Mouse (Mus musculus) neural tube, embryonic 11.5 days (tissue): ENCODE measurements around the gene Tmem220. TPM values are rescaled to one million over a fixed set of nuclear protein-coding genes. Genes with fewer than 3 reads are reported as not detected.

Experiments used
- ATAC-seq: fragments of 200-750 bp; cut with Nextera tagmentation; 2 replicates; pipeline ENCODE4 v1.8.0; 2017; ENCODE audit warnings: moderate number of reproducible peaks, mild to moderate bottlenecking, moderate TSS enrichment, moderate library complexity; ENCODE audit not compliant: insufficient read depth, low FRiP score, low TSS enrichment
- DNase-seq: peaks from one replicate; pipeline ENCODE4 v3.0.0-alpha.2; 2015; ENCODE audit warnings: low spot score
- H3K27ac ChIP-seq: fragments of 300-500 bp; sonication (generic); 2 replicates; pipeline ENCODE4 v1.5.1; 2014; ENCODE audit warnings: low read depth, mild to moderate bottlenecking, low read length
- H3K27me3 ChIP-seq: fragments of 300-500 bp; sonication (generic); 2 replicates; pipeline ENCODE4 v1.6.1; 2014; ENCODE audit warnings: mild to moderate bottlenecking, low read length, mixed read lengths; ENCODE audit not compliant: control insufficient read depth, insufficient read depth
- H3K36me3 ChIP-seq: fragments of 300-500 bp; sonication (generic); 2 replicates; pipeline ENCODE4 v1.6.1; 2014; ENCODE audit warnings: mild to moderate bottlenecking, low read length, moderate library complexity, mixed read lengths; ENCODE audit not compliant: control insufficient read depth, insufficient read depth
- H3K4me1 ChIP-seq: fragments of 300-500 bp; sonication (generic); 2 replicates; pipeline ENCODE4 v1.6.1; 2014; ENCODE audit warnings: low read length, mixed read lengths; ENCODE audit not compliant: control insufficient read depth, insufficient read depth
- H3K4me2 ChIP-seq: fragments of 300-500 bp; sonication (generic); 2 replicates; pipeline ENCODE4 v1.6.1; 2014; ENCODE audit warnings: low read depth, mild to moderate bottlenecking, moderate library complexity
- H3K4me3 ChIP-seq: fragments of 300-500 bp; sonication (generic); 2 replicates; pipeline ENCODE4 v1.5.1; 2014; ENCODE audit warnings: low read depth, low read length
- H3K9ac ChIP-seq: fragments of 300-500 bp; sonication (generic); 2 replicates; pipeline ENCODE4 v1.6.1; 2014; ENCODE audit warnings: mild to moderate bottlenecking, low read length
- H3K9me3 ChIP-seq: fragments of 300-500 bp; sonication (generic); 2 replicates; pipeline ENCODE4 v1.6.1; 2016; ENCODE audit warnings: low read length; ENCODE audit not compliant: control insufficient read depth
- WGBS: fragments of 180-500 bp; shearing (Covaris S2); extraction: QIAGEN DNeasy Blood & Tissue Kit; methylation state at CpG from one replicate; pipeline ENCODE4 v1.1.7; 2014; 5-methylcytosine and 5-hydroxymethylcytosine counted together
- polyA plus RNA-seq: library from polyadenylated mRNA; unstranded; fragments of >200 nt; fragmentation: Nextera tagmentation; extraction: Ambion mirVana; gene quantifications from 2 replicates; pipeline ENCODE4 v1.2.1, GENCODE M21; 2014

Tmem220 gene
- polyA plus RNA-seq, 1 experiment from 2014 or later, result 0.69 TPM

DNA sequence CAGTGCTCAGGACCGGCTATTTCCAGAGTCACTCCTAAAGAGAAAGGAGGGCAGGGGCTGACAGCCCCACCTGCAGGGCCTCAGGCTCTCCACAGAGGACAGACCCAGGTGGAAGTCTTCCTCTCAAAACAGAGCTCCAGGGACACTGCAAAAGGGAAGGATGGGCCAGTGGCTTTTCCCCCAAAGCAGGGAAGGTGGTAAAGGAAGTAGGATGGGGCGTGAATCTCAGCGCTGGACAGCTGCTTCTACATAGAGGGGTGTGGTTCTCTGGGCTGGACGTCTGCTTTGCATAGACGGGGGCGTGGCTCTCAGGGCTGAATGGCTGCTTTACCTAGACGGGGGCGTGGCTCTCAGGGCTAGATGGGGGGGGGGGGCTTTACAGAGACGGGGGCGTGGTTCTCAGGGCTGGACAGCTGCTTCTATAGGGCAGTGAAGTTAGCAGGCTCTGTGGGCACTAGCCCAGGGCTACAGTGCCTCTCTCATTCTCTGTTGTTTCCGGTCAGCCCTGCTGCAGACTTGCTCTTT is 56.2 kb downstream of the Tmem220 start:
- H3K27ac ChIP-seq, result no peak overlapping the region
- peak; percentile 80 for DNase-seq
- H3K36me3 ChIP-seq, result no peaks in the 10 kb centered on the region
- no peaks in the 10 kb centered on the region for H3K4me1 ChIP-seq
- H3K9me3 ChIP-seq, result no peaks in the 10 kb centered on the region
- H3K4me2 ChIP-seq, result no peak overlapping the region
- H3K27me3 ChIP-seq, result 0 out of 2 replicates have a peak, but pooled peaks cover 2% of the 10 kb centered on the region
- no peak overlapping the region for H3K4me3 ChIP-seq
- 3% methylated on average over 10 of the region's 11 CpGs for WGBS
- peak; percentile 85 for ATAC-seq
- H3K9ac ChIP-seq, result no peak overlapping the region

DNA sequence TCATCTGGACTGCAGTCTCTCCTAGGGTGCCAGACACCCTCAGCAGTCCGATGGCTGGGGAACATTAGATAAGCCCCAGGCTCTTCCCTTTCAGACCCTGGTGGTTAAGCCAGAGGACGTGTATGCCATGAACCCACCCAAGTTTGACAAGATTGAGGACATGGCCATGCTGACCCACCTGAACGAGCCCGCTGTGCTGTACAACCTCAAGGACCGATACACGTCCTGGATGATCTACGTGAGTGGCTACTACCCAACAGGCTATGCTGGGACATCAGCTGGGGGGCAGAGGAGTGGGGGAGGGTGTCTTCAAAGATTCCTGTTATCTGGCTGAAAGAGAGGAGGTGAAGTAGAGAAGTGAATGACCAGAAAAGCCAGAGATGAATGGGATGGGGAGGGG is 57.2 kb downstream of the Tmem220 start:
- H3K27me3 ChIP-seq, result 0 out of 2 replicates have a peak, but pooled peaks cover 2% of the 10 kb centered on the region

DNA sequence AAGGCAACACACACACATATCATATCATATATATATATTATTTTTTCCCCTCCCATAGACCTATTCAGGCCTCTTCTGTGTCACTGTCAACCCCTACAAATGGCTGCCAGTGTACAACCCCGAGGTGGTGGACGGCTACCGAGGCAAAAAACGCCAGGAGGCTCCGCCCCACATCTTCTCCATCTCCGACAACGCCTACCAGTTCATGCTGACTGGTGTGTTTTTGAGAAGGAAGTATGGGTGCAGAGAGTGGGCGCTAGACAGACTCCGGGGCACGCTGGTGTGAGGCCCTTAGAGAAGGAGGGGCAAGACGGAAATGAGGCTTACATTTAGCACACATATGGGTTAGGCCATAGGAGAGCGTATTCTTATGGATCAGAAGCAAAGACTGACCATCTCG is 57.8 kb downstream of the Tmem220 start:
- DNase-seq, result no peak

More for the DNA sequence above, 57.2 kb downstream of the Tmem220 start:
- Histone ChIP-seq H3K4me2 (no peak overlapping the region), H3K9ac (no peak overlapping the region), H3K4me3 (no peak overlapping the region), H3K36me3 (no peaks in the 10 kb centered on the region), H3K9me3 (no peaks in the 10 kb centered on the region), H3K27ac (no peak overlapping the region), H3K4me1 (no peaks in the 10 kb centered on the region)
- DNase-seq, result no peak
- no peak for ATAC-seq
- WGBS, result 89% methylated on average over 7 of the region's 7 CpGs

DNA sequence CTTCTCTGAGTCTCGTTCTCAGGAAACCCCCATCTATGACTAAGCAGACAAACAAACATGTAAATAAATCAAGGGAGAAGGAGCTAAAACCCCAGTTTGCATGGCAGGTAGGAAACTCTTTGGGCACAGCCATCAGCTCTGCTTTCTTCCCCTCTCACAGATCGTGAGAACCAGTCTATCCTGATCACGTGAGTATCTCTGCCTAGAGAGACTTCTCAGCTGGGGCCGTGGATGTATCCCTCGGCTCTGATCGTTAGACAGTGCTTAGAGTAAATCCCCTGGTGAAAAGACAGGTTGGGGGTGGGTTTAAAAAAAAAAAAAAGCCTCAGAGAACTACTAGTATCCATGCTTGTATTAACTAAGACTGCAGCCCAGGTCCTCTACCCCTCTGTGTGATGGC is 58.3 kb downstream of the Tmem220 start:
- ATAC-seq, result no peak
- no peak overlapping the region for H3K4me3 ChIP-seq
- no peaks in the 10 kb centered on the region for H3K4me1 ChIP-seq
- 0 out of 2 replicates have a peak, but pooled peaks cover 2% of the 10 kb centered on the region for H3K27me3 ChIP-seq
- H3K9ac ChIP-seq, result no peak overlapping the region
- DNase-seq, result no peak
- no peaks in the 10 kb centered on the region for H3K9me3 ChIP-seq
- no peak overlapping the region for H3K27ac ChIP-seq
- 84% methylated on average over 6 of the region's 6 CpGs for WGBS
- no peak overlapping the region for H3K4me2 ChIP-seq
- no peaks in the 10 kb centered on the region for H3K36me3 ChIP-seq

More for the DNA sequence above, 57.8 kb downstream of the Tmem220 start:
- Histone ChIP-seq H3K27me3 (0 out of 2 replicates have a peak, but pooled peaks cover 2% of the 10 kb centered on the region), H3K27ac (no peak overlapping the region), H3K4me1 (no peaks in the 10 kb centered on the region), H3K4me2 (no peak overlapping the region), H3K4me3 (no peak overlapping the region), H3K9ac (no peak overlapping the region), H3K9me3 (no peaks in the 10 kb centered on the region), H3K36me3 (no peaks in the 10 kb centered on the region)
- 81% methylated on average over 13 of the region's 13 CpGs for WGBS
- ATAC-seq, result no peak

DNA sequence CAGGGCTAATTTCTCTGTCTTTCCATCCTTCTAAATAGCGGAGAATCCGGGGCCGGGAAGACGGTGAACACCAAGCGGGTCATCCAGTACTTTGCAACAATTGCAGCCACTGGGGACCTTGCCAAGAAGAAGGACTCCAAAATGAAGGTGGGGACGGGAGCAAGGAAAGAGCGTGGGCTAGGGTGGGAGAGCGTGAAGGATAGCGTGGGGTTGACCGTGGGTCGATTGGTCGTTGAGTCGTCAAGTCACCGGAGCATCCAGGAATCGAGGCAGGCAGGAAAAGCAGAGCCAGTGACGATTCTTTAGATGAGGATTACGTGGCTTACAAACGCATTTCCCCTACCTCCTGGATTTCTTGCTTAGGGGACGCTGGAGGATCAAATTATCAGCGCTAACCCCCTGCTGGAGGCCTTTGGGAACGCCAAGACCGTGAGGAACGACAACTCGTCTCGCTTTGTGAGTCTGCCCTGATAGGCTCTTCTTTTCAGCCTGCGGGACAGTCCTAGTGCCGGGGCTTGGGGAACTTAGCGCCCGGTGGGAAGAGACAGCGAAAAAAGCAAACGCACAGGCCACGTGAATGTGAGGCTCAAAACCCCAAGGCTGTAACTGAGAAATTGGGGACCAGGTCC is 58.9 kb downstream of the Tmem220 start:
- no peak overlapping the region for H3K9ac ChIP-seq

More for the DNA sequence above, 58.9 kb downstream of the Tmem220 start:
- no peaks in the 10 kb centered on the region for H3K36me3 ChIP-seq
- ATAC-seq, result no peak
- H3K9me3 ChIP-seq, result no peaks in the 10 kb centered on the region
- WGBS, result 46% methylated on average over 32 of the region's 32 CpGs
- H3K4me2 ChIP-seq, result no peak overlapping the region
- H3K4me3 ChIP-seq, result no peak overlapping the region
- H3K27ac ChIP-seq, result no peak overlapping the region
- H3K27me3 ChIP-seq, result 0 out of 2 replicates have a peak, but pooled peaks cover 2% of the 10 kb centered on the region
- no peaks in the 10 kb centered on the region for H3K4me1 ChIP-seq
- DNase-seq, result no peak

Other genes starting within 250 kb of the Tmem220 start
- gene Pirt, start 113.2 kb upstream of the Tmem220 start, polyA plus RNA-seq, result 2.6 and 3.0 TPM in 2 replicates
- gene Tmem238l, start 68.5 kb upstream of the Tmem220 start, polyA plus RNA-seq, result not detected in 2 replicates
- 37.4 and 40.6 TPM in 2 replicates for gene Adprm, start 27.4 kb downstream of the Tmem220 start, polyA plus RNA-seq
- gene Sco1, start 27.5 kb downstream of the Tmem220 start, polyA plus RNA-seq, result 18.6 and 19.1 TPM in 2 replicates
- gene Myh3, start 53.1 kb downstream of the Tmem220 start, polyA plus RNA-seq, result 29.9 and 32.0 TPM in 2 replicates
- 0.04 TPM in 1 of 2 replicates, not detected in the other for gene Myh2, start 145.9 kb downstream of the Tmem220 start, polyA plus RNA-seq
- 0.07 and 0.08 TPM in 2 replicates for gene Myh1, start 174.9 kb downstream of the Tmem220 start, polyA plus RNA-seq
- 0.16 and 0.20 TPM in 2 replicates for gene Myh4, start 212.9 kb downstream of the Tmem220 start, polyA plus RNA-seq